Mouse (Mus musculus) neural tube, embryonic 14.5 days (tissue): ENCODE measurements around the gene Gm21746. TPM values are rescaled to one million over a fixed set of nuclear protein-coding genes. Genes with fewer than 3 reads are reported as not detected.
"Not testable (repeated sequence)": the region's sequence is repeated elsewhere in the genome, so short reads cannot be mapped to it uniquely, and the experiment has no call there.

ENCODE experiments used
- ATAC-seq: fragments of 200-750 bp; cut with Nextera tagmentation; 2 replicates; pipeline ENCODE4 v1.8.0; 2017; ENCODE audit warnings: low read depth, mild to moderate bottlenecking, moderate TSS enrichment, moderate library complexity
- H3K27ac ChIP-seq: fragments of 300-500 bp; sonication (generic); 2 replicates; pipeline ENCODE4 v1.5.1; 2014; ENCODE audit warnings: low read depth, mild to moderate bottlenecking, control low read depth, low read length, moderate library complexity, mixed read lengths
- H3K27me3 ChIP-seq: fragments of 300-500 bp; sonication (generic); 2 replicates; pipeline ENCODE4 v1.6.1; 2014; ENCODE audit warnings: low read length; ENCODE audit not compliant: control insufficient read depth, insufficient read depth
- H3K36me3 ChIP-seq: fragments of 300-500 bp; sonication (generic); 2 replicates; pipeline ENCODE4 v1.6.1; 2014; ENCODE audit warnings: low read length, mixed read lengths; ENCODE audit not compliant: control insufficient read depth, insufficient read depth
- H3K4me1 ChIP-seq: fragments of 300-500 bp; sonication (generic); 2 replicates; pipeline ENCODE4 v1.6.1; 2014; ENCODE audit warnings: low read length; ENCODE audit not compliant: control insufficient read depth, insufficient read depth
- H3K4me2 ChIP-seq: fragments of 300-500 bp; sonication (generic); 2 replicates; pipeline ENCODE4 v1.6.1; 2014; ENCODE audit warnings: mild to moderate bottlenecking, low read depth, low read length, control low read depth
- H3K4me3 ChIP-seq: fragments of 300-500 bp; sonication (generic); 2 replicates; pipeline ENCODE4 v1.5.1; 2014; ENCODE audit warnings: low read depth, low read length, control low read depth, mixed read lengths
- H3K9ac ChIP-seq: fragments of 300-500 bp; sonication (generic); replicated peaks from 2 replicates; pipeline ENCODE4 v1.6.1; 2014; ENCODE audit warnings: low read depth, mild to moderate bottlenecking, control low read depth, low read length, mixed read lengths
- H3K9me3 ChIP-seq: fragments of 300-500 bp; sonication (generic); 2 replicates; pipeline ENCODE4 v1.6.1; 2016; ENCODE audit warnings: low read length; ENCODE audit not compliant: control insufficient read depth
- WGBS: fragments of 180-500 bp; shearing (Covaris S2); extraction: QIAGEN DNeasy Blood & Tissue Kit; methylation state at CpG from one replicate; pipeline ENCODE4 v1.1.7; 2014; 5-methylcytosine and 5-hydroxymethylcytosine counted together
- polyA plus RNA-seq: library from polyadenylated mRNA; unstranded; fragments of >200 nt; fragmentation: Nextera tagmentation; extraction: Ambion mirVana; gene quantifications from 2 replicates; pipeline ENCODE4 v1.2.1, GENCODE M21; 2014

The Gm21746 gene
- not detected in 2 replicates for polyA plus RNA-seq

GRCm38 (mm10) chrY:6237895-6238294, at the start of gene Gm21746:
Gm21746 (minus strand) TSS chrY:6237995.
- H3K36me3 ChIP-seq, H3K27me3 ChIP-seq, H3K4me2 ChIP-seq, H3K4me1 ChIP-seq, H3K4me3 ChIP-seq, H3K9me3 ChIP-seq, H3K27ac ChIP-seq, ATAC-seq, H3K9ac ChIP-seq: not testable (repeated sequence)
- WGBS, result 81% methylated on average over 2 of the region's 3 CpGs

DNA sequence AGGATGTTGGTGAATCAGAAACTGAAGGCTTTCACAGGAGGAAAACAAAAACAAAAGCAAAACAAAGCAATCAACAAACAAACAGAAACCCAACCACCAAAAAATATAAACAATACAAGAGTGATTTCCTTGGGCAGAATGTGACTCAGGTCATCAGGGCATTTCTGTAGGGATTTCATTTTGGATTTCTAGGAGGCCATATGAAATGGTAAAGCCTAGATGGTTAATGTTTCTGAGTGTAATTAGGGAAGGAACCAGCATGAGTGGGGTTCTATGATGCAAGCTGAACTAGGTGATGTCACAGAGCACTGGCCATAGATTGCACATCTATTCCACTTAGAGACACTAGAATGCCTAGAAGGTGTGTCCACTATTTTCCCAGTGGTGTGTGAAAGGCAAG, 29.0 kb upstream of the Gm21746 start, which contains the start of gene Gm20873:
Gene Gm20873, plus strand, starts transcription at position 301 of the 400 bp plus-strand sequence.
- not testable (repeated sequence) for H3K9ac ChIP-seq, H3K4me1 ChIP-seq, H3K4me2 ChIP-seq, H3K36me3 ChIP-seq, H3K9me3 ChIP-seq, H3K27me3 ChIP-seq, ATAC-seq, H3K27ac ChIP-seq, H3K4me3 ChIP-seq

Other genes with a start within 250 kb of the Gm21746 start
- gene Gm20873, start 29.1 kb upstream of the Gm21746 start, polyA plus RNA-seq, result not detected in 2 replicates